Mouse (Mus musculus): ENCODE data around the gene AC134908.4.
A peak's percentile ranks its signal among the peaks of the same experiment; 100 is the strongest.
"Not testable (repeated sequence)": the region's sequence is repeated elsewhere in the genome, so short reads cannot be mapped to it uniquely, and the experiment has no call there.

The AC134908.4 gene

DNA sequence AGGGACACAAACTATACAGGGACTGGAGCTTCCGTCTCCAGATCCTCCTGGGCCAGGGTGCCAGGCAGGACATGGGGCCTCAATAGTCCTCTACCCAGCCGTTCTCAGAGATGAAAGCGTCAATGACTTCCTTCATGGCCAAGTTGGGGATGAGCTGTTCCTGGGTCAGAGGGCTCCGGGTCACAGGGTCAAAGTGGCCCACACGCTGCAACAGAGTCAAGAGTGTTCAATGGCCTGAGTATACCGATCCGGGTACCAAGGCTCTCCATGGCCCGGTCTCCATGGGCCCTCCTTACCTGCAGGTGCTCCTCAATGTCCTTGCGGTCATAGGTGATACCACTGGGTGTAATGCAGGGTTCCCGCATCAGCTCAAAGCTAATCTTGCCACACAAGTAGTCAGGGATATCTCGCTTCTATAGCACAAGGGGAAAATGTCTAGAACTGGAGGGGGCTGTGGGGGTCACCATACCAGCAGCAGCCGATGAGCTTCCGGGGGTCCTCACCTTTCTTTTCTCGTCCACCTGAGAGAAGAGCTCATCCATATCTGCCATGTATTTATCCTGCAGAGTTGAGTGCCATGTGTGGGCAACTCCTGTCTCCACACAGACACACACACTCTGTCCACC lies 35.5 kb upstream of the AC134908.4 start:
- no peak for DNase-seq

DNA sequence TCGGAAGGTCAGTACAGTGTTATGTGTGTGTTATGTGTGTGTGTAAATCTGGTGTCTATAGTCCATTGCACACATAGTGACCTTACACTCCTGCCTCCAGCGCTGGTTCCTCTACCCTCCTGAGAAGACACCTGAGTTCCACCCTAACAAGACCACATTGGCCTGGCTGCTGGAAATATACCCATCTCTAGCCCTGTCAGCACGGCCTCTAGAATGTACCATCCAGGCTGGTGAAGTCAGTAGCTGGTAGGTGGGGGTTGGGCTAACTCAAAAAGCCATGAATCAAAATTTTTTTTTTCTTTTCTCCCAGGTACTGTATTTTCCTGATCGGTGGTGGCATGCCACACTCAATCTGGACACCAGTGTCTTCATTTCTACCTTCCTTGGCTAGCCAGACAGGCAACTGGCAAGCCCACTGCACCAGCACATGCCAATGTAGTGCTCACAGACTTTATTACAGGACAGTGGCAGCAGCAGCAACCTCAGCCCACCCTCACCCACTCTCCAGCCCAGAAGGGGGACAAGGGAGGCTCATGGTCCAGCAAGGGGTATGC lies 34.8 kb upstream of the AC134908.4 start:
- DNase-seq, result no peak

DNA sequence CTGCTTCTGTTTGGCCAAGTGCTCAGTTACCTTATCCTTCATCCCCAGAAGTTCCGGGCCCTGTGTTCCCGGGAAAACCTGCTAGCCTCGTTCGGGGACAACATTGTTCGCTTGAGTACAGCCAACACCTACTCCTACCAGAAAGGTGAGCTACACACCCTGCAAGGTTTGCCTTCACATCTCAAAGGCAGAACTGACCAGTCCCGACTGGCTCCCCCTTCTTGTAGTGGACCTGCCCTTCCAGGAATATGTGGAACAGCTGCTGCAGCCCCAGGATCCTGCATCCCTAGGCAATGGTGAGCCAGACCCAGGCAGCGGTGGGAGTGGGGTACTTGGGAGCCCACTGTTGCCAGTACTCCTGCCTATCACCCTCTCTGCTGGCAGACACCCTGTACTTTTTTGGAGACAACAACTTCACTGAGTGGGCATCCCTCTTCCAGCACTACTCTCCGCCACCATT lies 34.1 kb upstream of the AC134908.4 start:
- DNase-seq, result no peak

DNA sequence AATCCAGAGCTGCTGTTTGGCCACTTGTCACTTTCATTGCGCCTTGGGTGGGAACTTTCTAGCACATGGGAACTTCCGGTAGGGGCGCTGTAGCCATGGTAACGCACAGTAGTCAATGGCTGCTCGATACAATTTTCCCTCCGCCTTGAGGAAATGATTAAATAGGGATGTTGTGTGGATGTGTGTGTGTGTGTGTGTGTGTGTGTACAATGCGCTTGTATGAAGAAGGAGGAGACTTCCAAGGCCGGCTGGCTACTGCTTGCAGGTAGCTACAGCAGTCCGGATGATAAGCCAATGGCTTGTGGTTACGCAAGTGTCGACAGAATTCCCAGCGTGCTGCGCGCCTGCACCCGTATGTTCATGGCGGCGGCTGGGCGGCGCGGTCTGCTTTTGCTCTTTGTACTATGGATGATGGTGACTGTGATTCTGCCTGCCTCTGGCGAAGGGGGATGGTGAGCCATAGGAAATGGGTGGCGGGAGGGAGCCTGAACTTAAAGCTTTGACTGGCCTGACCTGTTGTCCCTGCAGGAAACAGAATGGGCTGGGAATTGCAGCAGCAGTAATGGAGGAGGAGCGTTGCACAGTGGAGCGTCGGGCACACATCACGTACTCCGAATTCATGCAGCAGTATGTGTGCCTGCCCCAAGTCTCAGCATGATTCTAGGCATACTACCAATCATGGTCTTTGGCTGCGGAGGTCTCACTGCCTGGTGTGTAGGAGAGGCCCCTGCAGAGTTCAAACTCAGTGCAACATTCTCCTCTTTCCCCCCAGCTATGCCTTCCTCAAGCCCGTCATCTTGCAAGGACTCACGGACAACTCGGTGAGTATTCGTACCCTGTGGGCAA lies 33.5 kb upstream of the AC134908.4 start, which contains the start of gene Jmjd8:
Gene Jmjd8, plus strand, starts transcription at position 156 of the 846 bp plus-strand sequence.
- DNase-seq, result peak; percentile 86

- no peak for DNase-seq
Observed at GRCm38 (mm10) chr17:25828223-25828594, 32.8 kb upstream of the AC134908.4 start.

DNA sequence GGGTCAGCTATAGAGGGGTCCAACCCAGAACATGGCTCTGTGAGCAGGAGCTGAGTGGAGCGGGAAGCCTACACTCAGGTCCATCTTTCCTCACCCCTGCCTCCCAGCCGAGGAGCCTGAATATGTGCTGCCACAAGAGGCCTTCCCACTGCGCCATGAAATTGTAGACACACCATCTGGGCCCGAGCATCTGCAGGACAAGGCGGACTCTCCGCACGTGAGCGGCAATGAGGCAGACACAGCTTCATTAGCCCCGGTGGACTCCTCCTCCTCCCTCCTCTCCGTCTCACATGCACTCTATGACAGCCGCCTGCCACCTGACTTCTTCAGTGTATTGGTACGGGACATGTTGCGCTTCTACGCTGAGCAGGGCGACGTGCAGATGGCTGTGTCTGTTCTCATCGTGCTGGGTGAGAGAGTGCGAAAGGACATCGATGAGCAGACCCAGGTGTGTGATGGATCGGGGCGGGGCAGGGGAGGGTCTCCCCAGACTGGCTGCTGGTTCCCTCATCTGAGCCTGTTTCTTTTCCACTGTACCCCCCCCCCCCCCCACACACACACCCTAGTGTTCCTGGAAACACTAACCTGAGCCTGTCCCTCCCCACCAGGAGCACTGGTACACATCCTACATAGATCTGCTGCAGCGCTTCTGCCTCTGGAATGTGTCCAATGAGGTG lies 32.2 kb upstream of the AC134908.4 start:
- no peak for DNase-seq

GRCm38 (mm10) chr17:25827011-25827410 lies 31.6 kb upstream of the AC134908.4 start:
- DNase-seq, result no peak

DNA sequence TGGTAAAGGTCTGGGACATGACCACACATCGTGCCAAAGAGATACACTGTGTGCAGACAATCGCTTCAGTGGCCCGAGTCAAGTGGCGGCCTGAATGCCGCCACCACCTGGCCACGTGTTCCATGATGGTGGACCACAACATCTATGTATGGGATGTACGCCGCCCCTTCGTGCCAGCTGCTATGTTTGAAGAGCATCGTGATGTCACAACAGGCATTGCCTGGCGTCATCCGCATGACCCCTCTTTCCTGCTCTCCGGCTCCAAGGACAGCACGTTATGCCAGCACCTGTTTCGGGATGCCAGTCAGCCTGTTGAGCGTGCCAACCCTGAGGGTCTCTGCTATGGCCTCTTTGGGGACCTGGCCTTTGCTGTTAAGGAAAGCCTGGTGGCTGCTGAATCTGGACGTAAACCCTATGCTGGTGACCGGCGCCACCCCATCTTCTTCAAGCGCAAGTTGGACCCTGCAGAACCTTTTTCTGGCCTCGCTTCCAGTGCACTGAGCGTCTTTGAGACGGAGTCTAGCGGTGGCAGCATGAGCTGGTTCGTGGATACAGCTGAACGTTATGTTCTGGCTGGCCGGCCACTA lies 30.6 kb upstream of the AC134908.4 start:
- DNase-seq, result no peak

DNA sequence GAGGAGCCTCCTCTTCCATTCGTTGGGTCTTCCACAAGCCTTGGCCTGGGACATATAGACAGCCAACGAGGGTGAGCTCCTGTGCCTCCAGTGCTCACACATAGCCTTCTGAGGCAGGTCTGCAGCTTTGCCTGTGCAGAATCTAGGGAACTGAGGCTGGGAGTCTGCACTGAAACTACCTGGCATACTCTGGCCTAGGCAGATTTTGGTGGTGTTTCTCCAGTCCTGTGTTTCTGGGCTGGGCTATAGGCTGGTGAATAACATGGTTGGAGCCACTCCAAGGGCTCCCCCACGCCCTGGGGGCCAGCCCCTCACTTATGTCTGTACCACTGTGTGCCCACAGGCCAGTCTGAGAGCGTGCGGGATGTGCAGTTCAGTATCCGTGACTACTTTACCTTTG lies 29.9 kb upstream of the AC134908.4 start:
- DNase-seq, result no peak

- no peak for DNase-seq
Observed at GRCm38 (mm10) chr17:25824362-25825142, 29.1 kb upstream of the AC134908.4 start.

GRCm38 (mm10) chr17:25823452-25823851 lies 28.0 kb upstream of the AC134908.4 start, which contains the start of gene Wdr24:
Gene Wdr24 (plus strand): TSS chr17:25823627.
- DNase-seq, result peak; percentile 59

DNA sequence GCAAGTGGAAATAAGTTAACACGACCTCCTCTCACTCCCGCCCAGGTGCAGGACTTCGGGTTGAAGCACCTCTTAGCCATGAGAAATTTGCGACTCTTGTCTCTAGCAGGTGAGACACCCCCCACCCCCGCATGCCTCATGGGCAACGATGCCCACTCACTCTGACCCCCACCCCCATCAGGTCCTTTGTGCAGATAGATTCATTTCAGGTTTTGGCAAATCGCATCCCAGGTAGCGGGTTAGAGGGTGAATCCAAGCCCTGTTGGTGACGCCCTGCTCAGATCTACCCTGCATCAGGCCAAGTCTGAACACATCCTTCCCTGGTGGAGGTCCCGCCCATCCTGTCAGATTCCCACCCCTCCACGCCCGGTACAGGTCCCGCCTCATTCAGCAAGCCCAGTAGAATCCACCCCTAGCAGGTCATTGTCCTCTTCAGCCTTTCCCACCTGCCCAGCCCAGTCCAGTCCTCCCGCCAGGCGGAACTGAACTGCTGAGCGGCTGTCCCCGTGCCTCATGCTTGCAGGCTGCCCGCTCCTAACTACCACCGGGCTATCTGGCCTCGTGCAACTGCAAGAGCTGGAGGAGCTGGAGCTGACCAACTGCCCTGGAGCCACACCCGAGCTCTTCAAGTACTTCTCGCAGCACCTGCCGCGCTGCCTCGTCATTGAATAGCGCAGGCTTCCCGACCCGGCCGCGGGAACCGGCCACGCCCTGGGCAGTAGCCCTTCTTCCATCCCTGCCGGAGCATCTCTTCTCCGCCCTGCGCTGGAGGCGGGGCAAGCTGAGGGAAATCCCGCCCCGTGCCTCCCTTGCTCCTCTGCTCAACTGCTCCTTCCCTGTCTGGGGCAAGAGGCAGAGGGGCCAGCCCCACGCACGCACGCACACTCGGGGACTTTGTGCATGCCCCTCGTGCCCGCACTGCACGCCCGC lies 23.7 kb upstream of the AC134908.4 start:
- no peak for DNase-seq

DNA sequence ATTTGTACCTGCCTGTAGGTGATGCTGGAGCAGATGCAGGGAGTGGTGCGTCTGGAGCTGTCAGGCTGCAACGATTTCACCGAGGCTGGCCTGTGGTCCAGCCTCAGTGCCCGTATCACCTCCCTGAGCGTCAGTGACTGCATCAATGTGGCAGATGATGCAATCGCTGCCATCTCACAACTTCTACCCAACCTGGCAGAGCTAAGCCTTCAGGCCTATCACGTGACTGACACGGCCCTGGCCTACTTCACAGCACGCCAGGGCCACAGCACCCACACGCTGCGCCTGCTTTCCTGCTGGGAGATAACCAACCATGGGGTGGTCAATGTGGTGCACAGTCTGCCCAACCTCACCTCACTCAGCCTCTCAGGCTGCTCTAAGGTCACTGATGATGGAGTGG lies 22.2 kb upstream of the AC134908.4 start:
- no peak for DNase-seq

DNA sequence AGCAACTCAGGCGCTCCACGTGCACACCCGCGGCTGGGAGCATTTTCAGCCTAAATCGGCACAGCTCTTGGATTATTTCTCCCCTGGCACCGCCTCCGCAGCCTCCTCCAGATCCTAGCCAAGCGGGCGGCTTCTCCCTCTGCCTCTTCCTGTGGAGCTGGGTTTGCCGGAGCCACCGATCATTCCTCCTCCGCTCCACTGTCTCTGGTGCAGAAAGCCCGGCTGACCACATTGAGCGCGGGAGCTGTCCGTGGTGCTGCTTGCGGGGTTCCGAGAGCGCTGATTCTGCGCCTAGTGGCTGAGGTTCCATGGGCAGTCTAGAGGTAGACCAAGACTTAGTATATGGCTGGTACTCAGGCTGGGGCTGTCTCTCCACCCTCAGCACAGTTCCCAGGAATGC lies 18.0 kb upstream of the AC134908.4 start:
- peak; percentile 79 for DNase-seq

DNA sequence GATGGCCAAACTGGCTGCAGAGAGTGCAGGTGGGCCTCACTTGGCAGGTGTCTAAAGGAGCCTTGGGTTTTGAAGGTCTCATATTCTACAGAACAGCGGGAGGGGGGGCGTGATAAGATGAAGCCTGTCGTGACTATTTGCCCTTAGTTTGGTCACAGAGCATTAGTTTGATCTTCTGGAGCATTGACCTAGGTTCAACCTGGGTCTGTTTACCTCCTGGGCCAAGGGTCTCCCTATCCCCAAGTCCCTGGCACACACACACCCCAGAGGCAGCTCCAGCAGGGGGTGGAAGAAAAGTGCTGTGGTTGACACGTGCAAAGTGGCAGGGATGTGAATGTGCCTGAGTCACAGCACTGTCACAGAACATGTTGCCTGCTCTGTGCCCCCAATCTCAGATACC lies 15.4 kb upstream of the AC134908.4 start:
- no peak for DNase-seq

DNA sequence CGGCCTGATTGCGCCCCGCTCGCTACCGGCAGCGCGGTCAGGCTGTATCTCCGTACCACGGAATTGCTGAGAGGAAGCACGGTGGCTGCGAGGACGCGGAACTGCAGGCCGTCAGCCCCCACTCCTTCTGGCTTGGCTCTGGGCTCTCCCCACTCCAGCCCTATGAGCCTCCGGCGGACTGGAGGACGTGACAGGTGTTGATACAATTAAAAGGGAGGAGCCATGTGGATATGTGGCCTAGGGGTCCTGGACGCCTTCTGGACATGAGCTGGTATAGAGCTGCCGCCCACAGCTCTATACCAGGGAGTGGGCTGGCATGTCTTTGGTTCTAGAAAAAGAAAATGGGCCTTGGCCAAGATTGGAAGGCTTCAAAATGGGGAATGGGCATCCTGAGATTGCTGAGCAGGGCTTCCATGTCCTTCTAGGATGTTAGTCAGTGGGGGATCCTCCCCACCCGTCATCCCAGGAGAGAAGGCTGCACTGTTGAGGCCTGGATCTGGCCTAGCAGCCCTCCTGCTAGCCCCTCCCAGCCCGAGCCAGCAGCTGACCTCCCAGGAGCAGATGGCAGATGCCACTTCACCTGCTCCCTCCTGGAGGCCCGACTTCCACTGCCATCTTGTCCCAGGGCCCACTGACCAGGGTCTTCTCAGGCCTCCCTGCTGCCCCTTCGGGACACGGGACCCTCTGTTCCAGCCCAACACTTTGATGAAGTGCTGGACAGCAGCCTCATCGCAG lies 14.3 kb upstream of the AC134908.4 start:
- DNase-seq, result peak; percentile 53

DNA sequence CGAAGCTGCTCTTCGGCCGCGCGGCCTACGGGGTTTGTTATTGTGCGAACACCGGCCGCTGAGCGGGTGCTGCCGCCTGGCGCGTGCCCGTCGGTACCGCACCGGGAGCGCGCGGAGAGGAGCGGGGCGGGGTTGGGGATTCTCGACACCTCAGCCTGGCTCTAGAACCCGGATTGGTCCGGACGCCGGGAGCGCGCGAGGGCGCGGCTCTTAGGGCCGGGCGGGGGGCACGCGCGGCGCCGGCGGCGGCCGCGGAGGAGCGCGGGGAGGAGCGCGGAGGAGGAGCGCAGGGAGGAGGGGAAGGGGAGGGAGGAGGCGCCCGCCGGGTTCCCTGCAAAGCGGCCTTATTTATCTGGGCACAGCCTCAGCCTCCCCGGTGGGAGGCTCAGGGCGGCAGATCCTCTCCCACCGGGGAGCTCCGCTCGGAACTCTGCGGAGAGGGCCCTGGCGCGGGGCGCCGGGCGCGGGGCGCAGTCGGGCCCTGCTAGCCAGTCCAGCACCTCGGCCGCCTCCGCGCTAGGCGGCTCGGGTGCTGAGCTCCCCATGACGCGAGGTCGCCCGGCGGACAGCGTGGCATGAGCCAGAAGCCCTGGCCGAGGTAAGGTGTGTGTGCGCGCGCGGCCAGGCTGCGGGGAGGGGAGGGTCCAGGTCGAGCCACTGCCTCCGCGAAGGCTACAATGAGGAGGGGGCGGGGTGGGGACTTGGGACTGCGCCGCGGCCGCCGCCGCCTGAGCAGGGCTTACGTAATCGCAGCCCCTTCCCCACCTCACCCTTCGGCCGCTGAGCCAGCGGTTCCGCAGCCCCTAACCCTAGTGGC lies 13.5 kb upstream of the AC134908.4 start, which contains the start of gene Fbxl16:
Gene Fbxl16, plus strand, starts transcription at position 297 of the 817 bp plus-strand sequence.
- peak; percentile 87 for DNase-seq

GRCm38 (mm10) chr17:25808028-25808427 lies 12.6 kb upstream of the AC134908.4 start:
- DNase-seq, result no peak

- DNase-seq, result not testable (repeated sequence)
Observed at GRCm38 (mm10) chr17:25807452-25807851, 12.0 kb upstream of the AC134908.4 start.

All from right cerebral cortex, postnatal 14 days (tissue).